Mouse (Mus musculus): ENCODE data around the gene Gna14. TPM values are rescaled to one million over a fixed set of nuclear protein-coding genes. Genes with fewer than 3 reads are reported as not detected.

The Gna14 gene
- polyA plus RNA-seq, 1 experiment from 2014 or later = 0.28 TPM

DNA sequence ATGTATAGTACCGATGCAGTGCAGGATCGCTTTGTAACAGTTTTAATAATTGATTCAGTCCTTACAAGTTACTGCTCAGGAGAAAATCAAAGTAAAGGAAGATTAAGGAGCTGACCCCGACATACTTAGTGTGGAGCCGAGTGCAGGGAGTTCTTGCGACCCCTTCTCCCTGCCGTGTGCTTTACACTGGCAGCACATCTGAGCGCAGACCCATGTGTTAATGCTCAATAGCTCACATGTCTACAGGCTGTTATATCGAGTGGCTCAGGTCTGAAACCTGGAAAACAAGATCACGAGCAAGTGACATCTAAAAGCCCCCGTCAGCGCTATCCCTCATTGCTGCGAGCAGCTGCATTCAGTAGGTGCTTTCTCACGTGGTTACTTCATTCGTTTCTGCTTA, 25.3 kb downstream of the Gna14 start:
- WGBS = 87% methylated on average over 14 of the region's 14 CpGs
- H3K9ac ChIP-seq (ENCODE audit: low read depth, low read length) = no peak overlapping the region
- H3K4me2 ChIP-seq (replicated peaks; ENCODE audit: low read depth, low read length) = no peak overlapping the region
- no peak overlapping the region for H3K27ac ChIP-seq (ENCODE audit: low read depth, low read length)
- H3K36me3 ChIP-seq (ENCODE audit: control insufficient read depth, insufficient read depth, low read length) = no peaks in the 10 kb centered on the region
- no peaks in the 10 kb centered on the region for H3K4me1 ChIP-seq (replicated peaks; ENCODE audit: control insufficient read depth, insufficient read depth, low read length)
- ATAC-seq (ENCODE audit: low FRiP score) (no peak), DNase-seq (ENCODE audit: low spot score) (no peak)
- no peak overlapping the region for H3K4me3 ChIP-seq (ENCODE audit: low read depth, low read length)
- no peaks in the 10 kb centered on the region for H3K27me3 ChIP-seq (ENCODE audit: control insufficient read depth, insufficient read depth, low read length)
- H3K9me3 ChIP-seq (ENCODE audit: control insufficient read depth, low read length) = no peaks in the 10 kb centered on the region

GRCm38 (mm10) chr19:16462461-16462860, 26.9 kb downstream of the Gna14 start:
- WGBS = 78% methylated on average over 9 of the region's 9 CpGs
- no peaks in the 10 kb centered on the region for H3K9me3 ChIP-seq (ENCODE audit: control insufficient read depth, low read length)
- no peak for DNase-seq (ENCODE audit: low spot score)
- no peak overlapping the region for H3K4me3 ChIP-seq (ENCODE audit: low read depth, low read length)
- no peak overlapping the region for H3K27ac ChIP-seq (ENCODE audit: low read depth, low read length)
- H3K27me3 ChIP-seq (ENCODE audit: control insufficient read depth, insufficient read depth, low read length) = no peaks in the 10 kb centered on the region
- no peak overlapping the region for H3K4me2 ChIP-seq (replicated peaks; ENCODE audit: low read depth, low read length)
- ATAC-seq (ENCODE audit: low FRiP score) = no peak
- H3K4me1 ChIP-seq (replicated peaks; ENCODE audit: control insufficient read depth, insufficient read depth, low read length) = no peaks in the 10 kb centered on the region
- H3K36me3 ChIP-seq (ENCODE audit: control insufficient read depth, insufficient read depth, low read length) = no peaks in the 10 kb centered on the region
- H3K9ac ChIP-seq (ENCODE audit: low read depth, low read length) = no peak overlapping the region

- DNase-seq (ENCODE audit: low spot score) = no peak
- 75% methylated on average over 4 of the region's 4 CpGs for WGBS
Measured at GRCm38 (mm10) chr19:16464730-16465129, 29.2 kb downstream of the Gna14 start.

DNA sequence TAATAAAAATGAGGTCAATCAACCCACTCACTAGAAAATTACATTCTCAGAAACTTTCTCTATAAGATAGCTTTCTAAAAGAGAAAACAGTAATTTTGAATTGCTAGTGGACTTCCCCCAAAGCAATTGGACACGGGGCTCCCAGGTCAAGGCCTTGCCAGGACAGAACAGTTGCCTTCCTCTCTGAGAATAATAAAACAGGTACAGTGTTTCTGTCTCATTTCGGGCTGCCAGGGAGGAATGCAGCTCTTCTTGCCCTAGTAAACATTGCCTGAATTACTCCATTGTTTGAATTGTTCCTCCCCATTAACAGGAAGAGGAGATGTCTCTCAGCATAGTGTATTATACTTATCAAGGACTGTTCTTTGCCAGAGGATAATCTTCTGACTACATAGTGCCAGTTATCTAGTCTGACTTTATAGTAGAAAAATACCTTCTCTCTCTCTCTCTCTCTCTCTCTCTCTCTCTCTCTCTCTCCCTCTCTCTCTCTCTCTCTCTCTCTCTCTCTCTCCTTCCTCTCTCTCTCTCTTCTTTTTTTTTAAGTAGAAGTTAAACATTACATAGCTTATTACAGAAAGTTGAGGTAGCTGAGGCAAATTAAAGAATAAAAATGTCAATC, 33.3 kb downstream of the Gna14 start:
- H3K9ac ChIP-seq (ENCODE audit: low read depth, low read length) = no peak overlapping the region
- no peak overlapping the region for H3K4me3 ChIP-seq (ENCODE audit: low read depth, low read length)
- no peak for ATAC-seq (ENCODE audit: low FRiP score)
- H3K36me3 ChIP-seq (ENCODE audit: control insufficient read depth, insufficient read depth, low read length) = no peaks in the 10 kb centered on the region
- H3K9me3 ChIP-seq (ENCODE audit: control insufficient read depth, low read length) = no peaks in the 10 kb centered on the region
- H3K27ac ChIP-seq (ENCODE audit: low read depth, low read length) = no peak overlapping the region
- H3K4me2 ChIP-seq (replicated peaks; ENCODE audit: low read depth, low read length) = no peak overlapping the region
- 68% methylated on average over 2 of the region's 2 CpGs for WGBS
- H3K27me3 ChIP-seq (ENCODE audit: control insufficient read depth, insufficient read depth, low read length) = no peaks in the 10 kb centered on the region
- no peak for DNase-seq (ENCODE audit: low spot score)
- H3K4me1 ChIP-seq (replicated peaks; ENCODE audit: control insufficient read depth, insufficient read depth, low read length) = no peaks in the 10 kb centered on the region

More at GRCm38 (mm10) chr19:16464730-16465129, 29.2 kb downstream of the Gna14 start:
- Histone ChIP-seq H3K9me3 (ENCODE audit: control insufficient read depth, low read length) (no peaks in the 10 kb centered on the region), H3K36me3 (ENCODE audit: control insufficient read depth, insufficient read depth, low read length) (no peaks in the 10 kb centered on the region), H3K27ac (ENCODE audit: low read depth, low read length) (no peak overlapping the region), H3K27me3 (ENCODE audit: control insufficient read depth, insufficient read depth, low read length) (no peaks in the 10 kb centered on the region), H3K9ac (ENCODE audit: low read depth, low read length) (no peak overlapping the region), H3K4me1 (replicated peaks; ENCODE audit: control insufficient read depth, insufficient read depth, low read length) (no peaks in the 10 kb centered on the region), H3K4me2 (replicated peaks; ENCODE audit: low read depth, low read length) (no peak overlapping the region), H3K4me3 (ENCODE audit: low read depth, low read length) (no peak overlapping the region)
- no peak for ATAC-seq (ENCODE audit: low FRiP score)

- ATAC-seq (ENCODE audit: low FRiP score) (no peak), DNase-seq (ENCODE audit: low spot score) (no peak)
- H3K27ac ChIP-seq (ENCODE audit: low read depth, low read length) = no peak overlapping the region
- H3K27me3 ChIP-seq (ENCODE audit: control insufficient read depth, insufficient read depth, low read length) = no peaks in the 10 kb centered on the region
- no peak overlapping the region for H3K4me2 ChIP-seq (replicated peaks; ENCODE audit: low read depth, low read length)
- WGBS = 86% methylated on average over 5 of the region's 5 CpGs
- H3K4me1 ChIP-seq (replicated peaks; ENCODE audit: control insufficient read depth, insufficient read depth, low read length) = no peaks in the 10 kb centered on the region
- no peaks in the 10 kb centered on the region for H3K9me3 ChIP-seq (ENCODE audit: control insufficient read depth, low read length)
- no peak overlapping the region for H3K4me3 ChIP-seq (ENCODE audit: low read depth, low read length)
- H3K9ac ChIP-seq (ENCODE audit: low read depth, low read length) = no peak overlapping the region
- H3K36me3 ChIP-seq (ENCODE audit: control insufficient read depth, insufficient read depth, low read length) = no peaks in the 10 kb centered on the region
Measured at GRCm38 (mm10) chr19:16472655-16473054, 37.1 kb downstream of the Gna14 start.

DNA sequence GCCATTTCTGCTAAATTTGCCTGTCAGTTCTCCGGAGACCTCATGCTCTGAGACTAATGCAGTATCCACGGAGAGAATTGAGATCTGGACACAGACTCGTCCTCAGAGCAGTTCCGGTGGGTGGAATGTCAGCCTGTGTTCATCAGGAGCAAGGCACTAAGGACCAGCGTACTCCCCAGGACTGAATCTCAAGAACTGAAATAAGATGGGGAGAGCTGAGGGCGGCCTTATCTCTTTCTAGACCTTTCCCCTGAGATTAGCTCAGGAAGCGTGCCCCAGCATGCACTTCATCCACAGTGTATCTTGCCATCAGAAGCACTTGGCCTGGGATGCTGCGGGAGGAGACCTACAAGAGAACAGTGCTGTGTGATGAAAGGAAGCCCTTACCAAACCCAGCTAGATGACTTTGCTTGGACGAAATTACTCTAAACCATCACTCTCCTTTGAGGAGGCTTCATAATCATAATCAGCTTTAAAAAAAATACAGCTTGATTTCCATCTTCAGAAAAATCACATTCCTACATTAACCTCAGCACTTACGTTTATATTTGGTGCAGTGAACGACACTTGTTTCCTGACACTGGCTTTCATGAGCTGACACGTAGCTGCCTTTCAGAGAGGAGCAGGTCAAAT, 41.9 kb downstream of the Gna14 start:
- WGBS = 89% methylated on average over 12 of the region's 12 CpGs
- H3K27ac ChIP-seq (ENCODE audit: low read depth, low read length) = no peak overlapping the region

DNA sequence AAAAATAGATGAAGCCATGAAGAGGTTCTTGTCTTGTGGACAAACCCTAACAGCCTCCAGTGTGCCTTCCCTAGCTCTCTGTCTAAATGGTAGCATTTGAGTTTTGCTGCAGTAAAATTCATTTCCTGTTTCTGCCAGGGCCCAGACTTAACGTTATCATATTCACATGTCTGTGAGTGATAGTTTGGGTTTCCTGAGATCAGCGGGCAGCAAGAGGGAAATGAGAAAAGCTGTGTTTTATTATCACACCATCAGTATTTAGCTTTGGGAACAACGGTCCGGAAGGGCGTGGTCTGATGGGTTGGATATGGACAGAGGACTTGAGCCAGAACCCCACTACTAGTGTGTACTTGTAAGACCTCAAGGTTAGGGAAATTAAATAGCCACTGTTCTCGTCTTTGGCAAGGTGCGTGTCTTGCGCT, 42.6 kb downstream of the Gna14 start:
- Histone ChIP-seq H3K27me3 (ENCODE audit: control insufficient read depth, insufficient read depth, low read length) (no peaks in the 10 kb centered on the region), H3K4me2 (replicated peaks; ENCODE audit: low read depth, low read length) (no peak overlapping the region), H3K4me1 (replicated peaks; ENCODE audit: control insufficient read depth, insufficient read depth, low read length) (no peaks in the 10 kb centered on the region), H3K9ac (ENCODE audit: low read depth, low read length) (no peak overlapping the region), H3K36me3 (ENCODE audit: control insufficient read depth, insufficient read depth, low read length) (no peaks in the 10 kb centered on the region), H3K27ac (ENCODE audit: low read depth, low read length) (no peak overlapping the region), H3K9me3 (ENCODE audit: control insufficient read depth, low read length) (no peaks in the 10 kb centered on the region), H3K4me3 (ENCODE audit: low read depth, low read length) (no peak overlapping the region)
- WGBS = 80% methylated on average over 8 of the region's 8 CpGs
- ATAC-seq (ENCODE audit: low FRiP score) (no peak), DNase-seq (ENCODE audit: low spot score) (no peak)

More for the DNA sequence above, 41.9 kb downstream of the Gna14 start:
- Histone ChIP-seq H3K4me2 (replicated peaks; ENCODE audit: low read depth, low read length) (no peak overlapping the region), H3K36me3 (ENCODE audit: control insufficient read depth, insufficient read depth, low read length) (no peaks in the 10 kb centered on the region), H3K4me1 (replicated peaks; ENCODE audit: control insufficient read depth, insufficient read depth, low read length) (no peaks in the 10 kb centered on the region), H3K27me3 (ENCODE audit: control insufficient read depth, insufficient read depth, low read length) (no peaks in the 10 kb centered on the region), H3K9me3 (ENCODE audit: control insufficient read depth, low read length) (no peaks in the 10 kb centered on the region), H3K9ac (ENCODE audit: low read depth, low read length) (no peak overlapping the region), H3K4me3 (ENCODE audit: low read depth, low read length) (no peak overlapping the region)
- ATAC-seq (ENCODE audit: low FRiP score) (no peak), DNase-seq (ENCODE audit: low spot score) (no peak)

DNA sequence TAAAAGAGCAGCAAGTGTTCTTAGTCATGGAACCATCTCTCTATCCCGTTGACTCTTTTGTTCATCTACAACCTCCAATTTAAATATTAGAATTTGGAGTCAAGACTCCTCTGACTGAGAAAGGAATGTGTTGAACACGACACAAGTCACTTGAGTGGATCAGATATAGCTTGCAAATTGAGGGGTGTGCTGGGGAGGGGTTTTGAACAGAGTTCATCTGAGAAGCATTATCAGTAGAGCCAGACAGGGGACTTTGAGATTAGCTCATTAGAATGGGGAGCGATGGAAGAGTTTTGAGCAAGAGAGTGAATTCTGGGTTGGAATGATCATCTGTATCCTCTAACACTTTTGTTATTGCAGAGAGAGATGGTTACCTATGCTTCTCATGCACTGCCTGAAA, 46.5 kb downstream of the Gna14 start:
- no peak overlapping the region for H3K4me3 ChIP-seq (ENCODE audit: low read depth, low read length)
- ATAC-seq (ENCODE audit: low FRiP score) = no peak
- no peaks in the 10 kb centered on the region for H3K27me3 ChIP-seq (ENCODE audit: control insufficient read depth, insufficient read depth, low read length)
- no peak for DNase-seq (ENCODE audit: low spot score)
- H3K36me3 ChIP-seq (ENCODE audit: control insufficient read depth, insufficient read depth, low read length) = no peaks in the 10 kb centered on the region
- H3K4me2 ChIP-seq (replicated peaks; ENCODE audit: low read depth, low read length) = no peak overlapping the region
- H3K4me1 ChIP-seq (replicated peaks; ENCODE audit: control insufficient read depth, insufficient read depth, low read length) = no peaks in the 10 kb centered on the region
- 92% methylated on average over 3 of the region's 3 CpGs for WGBS
- no peak overlapping the region for H3K9ac ChIP-seq (ENCODE audit: low read depth, low read length)
- no peak overlapping the region for H3K27ac ChIP-seq (ENCODE audit: low read depth, low read length)
- H3K9me3 ChIP-seq (ENCODE audit: control insufficient read depth, low read length) = no peaks in the 10 kb centered on the region

DNA sequence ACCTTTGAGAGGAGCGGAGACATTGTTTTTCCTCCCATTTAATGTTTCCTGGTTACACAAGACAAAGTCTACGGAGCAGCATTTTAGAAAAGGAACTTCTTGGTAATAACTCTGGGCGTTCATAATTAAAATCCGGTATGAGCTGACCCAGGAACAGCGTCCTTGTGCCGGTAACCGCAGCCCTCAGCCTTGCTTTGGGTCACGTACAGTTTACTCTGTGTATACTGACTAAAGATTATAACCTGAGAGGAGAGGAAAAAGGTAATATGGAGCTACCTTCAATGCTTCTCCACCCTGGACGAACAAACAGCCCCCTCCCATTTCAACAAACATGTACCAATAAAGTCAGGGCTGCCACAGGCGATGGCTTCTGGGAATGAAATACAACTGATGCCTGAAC, 48.7 kb downstream of the Gna14 start:
- H3K4me2 ChIP-seq (replicated peaks; ENCODE audit: low read depth, low read length) = no peak overlapping the region
- DNase-seq (ENCODE audit: low spot score) (no peak), ATAC-seq (ENCODE audit: low FRiP score) (no peak)
- H3K9ac ChIP-seq (ENCODE audit: low read depth, low read length) = no peak overlapping the region
- H3K27ac ChIP-seq (ENCODE audit: low read depth, low read length) = no peak overlapping the region
- no peaks in the 10 kb centered on the region for H3K9me3 ChIP-seq (ENCODE audit: control insufficient read depth, low read length)
- H3K4me1 ChIP-seq (replicated peaks; ENCODE audit: control insufficient read depth, insufficient read depth, low read length) = no peaks in the 10 kb centered on the region
- no peaks in the 10 kb centered on the region for H3K36me3 ChIP-seq (ENCODE audit: control insufficient read depth, insufficient read depth, low read length)
- no peak overlapping the region for H3K4me3 ChIP-seq (ENCODE audit: low read depth, low read length)
- WGBS = 89% methylated on average over 10 of the region's 10 CpGs
- H3K27me3 ChIP-seq (ENCODE audit: control insufficient read depth, insufficient read depth, low read length) = no peaks in the 10 kb centered on the region
